In the genomic region with DNA sequence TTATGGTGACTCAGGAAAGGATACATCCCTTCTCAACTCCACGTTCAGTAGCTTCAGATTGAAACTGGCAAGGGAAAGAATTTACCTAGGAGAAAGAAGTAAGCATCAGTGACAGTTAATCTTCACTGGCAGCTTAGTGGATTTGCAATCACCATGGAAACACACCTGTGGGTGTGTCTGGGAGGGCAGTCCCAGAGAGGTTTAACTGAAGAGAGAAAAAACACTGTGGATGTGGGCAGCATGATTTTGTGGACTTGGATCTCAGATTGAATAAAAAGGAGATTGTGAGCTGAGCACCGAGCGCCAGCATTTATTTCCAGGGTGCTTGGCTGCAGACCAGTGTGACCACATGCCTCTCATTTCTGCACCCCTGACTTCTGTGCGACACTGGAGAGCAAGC, we compare ENCODE assay signal across 28 mouse cellular contexts.
"Had no signal": no experiment of that assay in that cellular context is flagged by ENCODE, and none has a peak within 500 bp of the region (broad histone marks: within the 10 kb centered on the region; RNA-seq: fewer than 3 reads in every experiment).

No protein-coding gene starts in this region.

- H3K4me1 ChIP-seq: embryonic facial prominence, embryonic 12.5 days; embryonic facial prominence, embryonic 13.5 days; embryonic facial prominence, embryonic 15.5 days; forebrain, embryonic 12.5 days had no signal

- H3K36me3 ChIP-seq: embryonic facial prominence, embryonic 12.5 days; embryonic facial prominence, embryonic 13.5 days; embryonic facial prominence, embryonic 15.5 days; forebrain, embryonic 10.5 days; forebrain, embryonic 12.5 days; forebrain, embryonic 15.5 days had no signal

- DNase-seq: cerebellum, adult 18-20 months; cerebellum, adult 2 months; cerebellum, adult 8-10 months; cerebellum, adult 9-10 months; cerebellum, adult 9-11 months; cerebellum, postnatal 14 days; cerebellum, postnatal 25 days; cerebellum, postnatal 36 days; embryo, embryonic 11 days; forebrain, postnatal 0 days; gastrocnemius, adult 2 months; gastrocnemius, postnatal 10 days; gastrocnemius, postnatal 14 days; gastrocnemius, postnatal 25 days; gastrocnemius, postnatal 36 days; heart, adult 11 months; heart, adult 18-20 months; heart, adult 2 months had no signal

- ATAC-seq: forebrain, embryonic 13.5 days; forebrain, embryonic 14.5 days; forebrain, embryonic 15.5 days; forebrain, embryonic 16.5 days; forebrain, postnatal 0 days had no signal

- H3K4me2 ChIP-seq: embryonic facial prominence, embryonic 12.5 days; embryonic facial prominence, embryonic 13.5 days; embryonic facial prominence, embryonic 15.5 days; forebrain, embryonic 12.5 days; forebrain, embryonic 13.5 days; forebrain, embryonic 15.5 days had no signal

- H3K9ac ChIP-seq: embryonic facial prominence, embryonic 12.5 days; embryonic facial prominence, embryonic 13.5 days; embryonic facial prominence, embryonic 15.5 days; forebrain, embryonic 12.5 days; forebrain, embryonic 13.5 days; forebrain, embryonic 15.5 days; forebrain, postnatal 0 days had no signal

- H3K27me3 ChIP-seq: embryonic facial prominence, embryonic 12.5 days; embryonic facial prominence, embryonic 13.5 days; embryonic facial prominence, embryonic 15.5 days; forebrain, embryonic 12.5 days; forebrain, embryonic 13.5 days; forebrain, embryonic 15.5 days had no signal

- H3K9me3 ChIP-seq: embryonic facial prominence, embryonic 12.5 days; embryonic facial prominence, embryonic 13.5 days; embryonic facial prominence, embryonic 15.5 days; forebrain, embryonic 10.5 days; forebrain, embryonic 12.5 days; forebrain, embryonic 13.5 days; forebrain, embryonic 15.5 days had no signal

- H3K27ac ChIP-seq: embryonic facial prominence, embryonic 12.5 days; embryonic facial prominence, embryonic 13.5 days; embryonic facial prominence, embryonic 15.5 days; forebrain, embryonic 10.5 days; forebrain, embryonic 12.5 days; forebrain, embryonic 13.5 days; forebrain, embryonic 15.5 days; gastrocnemius, adult 2 months; heart, adult 2 months had no signal

- H3K4me3 ChIP-seq: embryonic facial prominence, embryonic 12.5 days; embryonic facial prominence, embryonic 13.5 days; embryonic facial prominence, embryonic 15.5 days; erythroblast, embryonic 14.5 days; forebrain, embryonic 10.5 days; forebrain, embryonic 12.5 days; forebrain, embryonic 13.5 days; forebrain, embryonic 15.5 days; gastrocnemius, adult 2 months; heart, adult 2 months had no signal
